Mouse (Mus musculus) ovary, adult 18-20 months (tissue): ENCODE data around the gene Vmn1r231.

Source experiments
- DNase-seq: peaks from one replicate; pipeline ENCODE4 v3.0.0; 2022; ENCODE audit warnings: low spot score, mixed read lengths

Vmn1r231 gene

DNA sequence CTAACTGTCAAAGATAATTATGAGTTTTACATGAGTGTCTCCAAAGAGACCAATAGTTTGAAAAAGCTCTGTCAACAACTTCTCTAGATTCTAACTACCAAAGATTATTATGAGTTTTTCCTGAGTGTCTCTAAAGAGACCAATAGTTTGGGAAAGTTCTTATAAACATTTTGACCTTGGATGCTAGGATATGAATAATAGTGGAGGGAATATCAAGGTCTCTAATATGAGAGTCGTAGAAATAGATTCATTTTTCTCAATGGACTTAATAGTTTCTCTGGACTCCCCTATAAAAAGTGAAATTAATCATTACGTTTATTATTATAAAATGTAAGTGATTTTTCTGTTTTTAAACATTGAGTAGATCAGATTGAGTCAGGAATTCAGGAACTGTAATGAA lies at the start of gene Vmn1r231:
Gene Vmn1r231, minus strand, starts transcription at position 101 of the 400 bp plus-strand sequence.
- DNase-seq: no peak

DNA sequence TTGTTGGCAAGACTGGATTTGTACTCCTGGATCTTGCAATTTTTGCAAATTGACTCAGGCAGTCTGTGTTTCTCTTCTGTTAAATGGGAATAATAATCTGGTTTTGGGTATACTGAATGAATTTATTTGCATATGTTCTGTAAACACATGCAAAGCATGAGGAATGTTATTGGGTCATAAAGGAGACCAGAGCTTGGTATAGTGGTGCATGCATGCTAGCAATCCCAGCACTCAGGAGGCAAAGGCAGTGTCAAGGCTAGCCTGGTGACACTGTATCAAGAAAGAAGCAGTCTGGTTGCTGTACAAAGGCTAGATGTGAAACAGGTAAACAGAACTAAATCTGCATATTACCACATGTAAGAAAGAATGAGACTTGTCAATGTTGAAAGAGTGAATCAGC lies 41.7 kb upstream of the Vmn1r231 start:
- DNase-seq: no peak

DNA sequence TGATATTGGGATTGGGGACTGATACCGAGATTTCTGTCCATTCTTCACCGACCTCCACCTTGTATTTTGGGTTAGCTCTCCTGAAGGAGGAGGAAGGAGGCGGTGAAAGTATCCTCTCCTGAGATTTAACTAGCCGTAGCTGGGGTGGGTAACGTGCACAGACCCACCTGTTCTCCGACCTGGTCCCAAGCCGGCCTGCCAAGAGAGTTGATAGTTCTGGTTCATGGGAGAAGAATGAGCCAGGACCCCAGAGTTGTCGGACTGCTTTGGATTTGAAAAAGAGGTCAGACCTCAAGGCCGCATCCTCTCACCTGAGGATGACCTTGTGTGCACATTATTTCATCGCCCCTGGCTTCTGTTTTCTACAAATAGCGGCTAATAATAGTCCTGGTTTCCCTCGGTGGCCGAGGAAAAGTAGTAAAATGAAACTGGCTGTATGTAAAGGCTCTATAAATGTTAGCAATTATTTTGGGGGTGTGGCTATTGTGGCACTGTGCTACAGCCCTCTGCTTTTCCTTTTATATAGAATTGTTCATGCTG lies 41.2 kb upstream of the Vmn1r231 start:
- DNase-seq: no peak

DNA sequence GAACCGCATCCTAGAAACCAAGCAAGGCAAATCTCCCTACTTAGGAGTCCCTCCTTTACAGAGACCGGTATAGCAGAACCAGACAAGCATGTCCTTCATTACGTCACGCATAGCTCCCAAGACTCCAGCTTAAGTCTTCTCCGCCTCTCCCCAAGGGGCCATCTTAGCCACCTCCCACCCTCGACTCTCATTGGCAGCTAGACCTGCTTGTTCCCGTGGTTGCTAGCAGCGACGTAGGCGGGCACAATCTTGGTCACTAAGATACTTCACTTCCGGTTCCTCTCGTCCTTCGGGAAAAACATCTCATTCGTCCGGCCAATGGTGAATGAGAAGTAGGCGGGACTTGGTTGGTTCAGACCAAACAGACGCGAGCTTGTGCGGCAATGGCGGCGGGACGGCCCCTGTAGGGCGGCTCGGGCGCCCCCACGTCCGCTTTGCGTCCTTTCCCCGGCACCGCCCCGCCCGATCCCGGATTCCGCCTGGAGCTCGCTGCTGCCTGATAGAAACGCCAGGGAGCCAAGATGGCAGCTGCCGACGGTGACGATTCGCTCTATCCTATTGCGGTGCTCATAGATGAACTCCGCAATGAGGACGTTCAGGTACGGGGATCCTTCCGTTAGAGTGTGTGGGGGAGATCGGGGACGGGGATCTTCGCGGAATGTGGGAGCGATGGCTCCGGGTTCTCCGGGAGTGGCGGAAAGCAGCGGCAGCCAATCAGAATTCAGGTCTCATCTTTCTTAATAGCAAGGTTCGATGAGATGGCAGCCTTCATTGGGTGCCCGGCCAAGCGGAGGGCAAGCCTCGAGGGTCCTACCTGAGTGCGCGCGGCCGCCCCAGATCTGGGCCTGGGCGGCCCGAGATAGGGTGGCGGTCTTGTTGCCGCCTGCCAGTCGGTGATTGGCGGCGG lies 40.3 kb upstream of the Vmn1r231 start, which contains the start of gene Ppp2r1a:
Gene Ppp2r1a, plus strand, starts transcription at position 327 of the 907 bp plus-strand sequence.
- peak; percentile 99 for DNase-seq

DNA sequence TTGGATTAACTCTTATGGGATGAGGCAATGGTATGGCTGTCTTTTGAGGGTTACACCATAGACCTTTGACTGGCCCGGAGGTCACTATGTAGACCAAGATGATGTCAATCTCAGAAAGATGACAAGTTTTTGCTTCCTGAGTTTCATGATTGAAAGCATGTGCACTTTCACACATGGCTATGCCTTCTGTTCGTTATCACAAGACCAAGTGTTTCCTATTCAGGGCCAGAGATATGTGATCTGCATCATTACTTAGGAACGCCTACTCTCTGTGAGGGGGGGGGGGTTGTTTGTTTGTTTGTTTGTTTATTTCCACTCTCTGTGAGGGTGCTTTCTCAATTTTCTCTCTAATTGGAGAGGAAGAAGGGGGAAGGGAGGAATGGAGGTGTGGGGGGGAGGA lies 39.3 kb upstream of the Vmn1r231 start:
- no peak for DNase-seq

DNA sequence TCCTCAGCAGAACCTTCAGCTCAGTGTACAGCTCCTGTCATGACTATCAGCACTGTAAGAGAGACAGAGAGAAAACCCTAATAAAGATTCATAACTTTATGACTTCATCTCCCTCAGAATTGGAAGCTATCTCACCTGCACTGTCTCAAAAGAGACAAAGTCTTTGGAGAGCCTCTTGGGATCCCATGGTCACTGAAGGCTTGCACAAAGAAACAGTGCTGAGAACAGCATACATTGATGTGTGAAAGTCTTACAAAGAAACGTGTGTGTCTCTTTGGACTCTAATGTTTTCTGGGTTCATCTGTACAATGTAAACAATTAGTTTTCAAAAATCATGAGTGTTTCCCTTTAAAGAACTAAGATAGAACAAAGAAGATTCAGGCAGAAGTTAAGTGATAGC lies 14.7 kb upstream of the Vmn1r231 start, which contains the start of gene Vmn1r232:
Gene Vmn1r232, minus strand, starts transcription at position 101 of the 400 bp plus-strand sequence.
- no peak for DNase-seq

DNA sequence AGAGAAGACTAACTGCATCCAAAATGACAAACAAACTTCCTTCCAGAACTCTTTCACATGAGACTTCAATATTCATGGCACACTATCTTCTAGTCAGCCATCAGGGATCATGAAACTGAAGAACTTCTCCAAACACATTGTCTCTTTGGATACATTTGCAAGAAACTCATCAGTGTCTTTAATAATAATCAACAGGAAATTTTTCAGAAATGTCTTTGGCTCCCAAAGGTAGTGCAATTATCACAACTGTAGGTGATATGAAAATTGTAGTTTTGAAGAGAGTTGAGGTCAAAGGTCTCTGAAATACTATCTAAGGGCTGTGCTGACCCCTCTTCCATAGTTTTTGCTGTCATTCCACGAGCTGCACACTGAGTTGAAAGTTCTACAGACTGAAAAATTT lies 64.7 kb downstream of the Vmn1r231 start, which contains the start of gene Vmn1r230:
Gene Vmn1r230, plus strand, starts transcription at position 301 of the 400 bp plus-strand sequence.
- DNase-seq: no peak
